ENCODE assay signal across 8 mouse cellular contexts in the genomic region with DNA sequence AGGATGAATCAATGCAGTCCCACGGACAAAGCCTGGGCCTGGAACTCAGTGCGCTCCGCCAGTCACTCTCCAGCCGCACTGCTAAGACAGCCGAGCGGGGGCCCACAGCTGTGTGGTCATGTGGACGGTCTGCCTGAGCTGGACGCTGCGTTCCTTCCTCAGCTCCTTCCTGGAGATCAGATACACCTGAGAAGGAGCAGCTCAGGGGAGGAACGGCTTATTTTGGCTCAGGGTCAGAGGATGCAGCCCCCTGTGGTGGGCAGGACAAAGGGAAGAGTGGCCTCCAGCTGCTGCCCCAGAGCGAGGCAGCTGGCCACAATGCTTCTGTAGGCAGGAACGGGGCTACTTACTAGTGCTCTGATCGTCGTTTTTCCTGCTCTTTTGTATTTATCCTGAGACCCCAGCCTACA. TPM values are rescaled to one million over a fixed set of nuclear protein-coding genes. Genes with fewer than 3 reads are reported as not detected.
A peak's percentile ranks its signal among the peaks of the same experiment; 100 is the strongest.
DNase-seq lines count a peak whose midpoint lies in the region; ATAC-seq and TF ChIP-seq lines count a peak whose summit lies in the region.

No protein-coding gene starts in this region.

- peak overlapping the region; percentile 41; the same call in 1 of the 2 replicates for H3K9ac ChIP-seq in forebrain, embryonic 14.5 days (ENCODE audit: low read length)
- no peak overlapping the region for H3K9ac ChIP-seq in liver, embryonic 13.5 days

- no peak for TF ChIP-seq CTCF in E14TG2a.4 (conservative IDR thresholded peaks at IDR 0.05; ENCODE audit: low read length)

- H3K4me2 ChIP-seq in forebrain, embryonic 14.5 days (ENCODE audit: low read length) = peak overlapping the region; percentile 37
- H3K4me2 ChIP-seq in liver, embryonic 13.5 days = peak overlapping the region; percentile 23; the same call in 1 of the 2 replicates

- no peaks in the 10 kb centered on the region for H3K9me3 ChIP-seq in E14TG2a.4 (ENCODE audit: low read length)
- H3K9me3 ChIP-seq in forebrain, embryonic 14.5 days (replicated peaks; ENCODE audit: control insufficient read depth, low read length) = no peaks in the 10 kb centered on the region
- H3K9me3 ChIP-seq in liver, embryonic 13.5 days (replicated peaks) = no peaks in the 10 kb centered on the region

- ATAC-seq in forebrain, embryonic 14.5 days = peak; percentile 40; the same call in 1 of the 2 replicates
- no peak for ATAC-seq in liver, embryonic 13.5 days (ENCODE audit: low read depth)

- H3K36me3 ChIP-seq in E14TG2a.4 (ENCODE audit: insufficient read depth, low read length) = no peaks in the 10 kb centered on the region
- no peaks in the 10 kb centered on the region for H3K36me3 ChIP-seq in forebrain, embryonic 14.5 days (ENCODE audit: control insufficient read depth, insufficient read depth, low read length)
- no peaks in the 10 kb centered on the region for H3K36me3 ChIP-seq in liver, embryonic 13.5 days

- 8% methylated on average over 14 of the region's 14 CpGs for WGBS in forebrain, embryonic 14.5 days
- 32% methylated on average over 14 of the region's 14 CpGs for WGBS in liver, embryonic 13.5 days (ENCODE audit: insufficient replicate concordance)

- H3K27ac ChIP-seq in forebrain, embryonic 14.5 days (ENCODE audit: low read depth, low read length) = no peak overlapping the region
- no peak overlapping the region for H3K27ac ChIP-seq in liver, embryonic 13.5 days

- peaks cover 32% of the 10 kb centered on the region for H3K4me1 ChIP-seq in E14TG2a.4 (replicated peaks; ENCODE audit: low read depth, low read length)
- H3K4me1 ChIP-seq in forebrain, embryonic 14.5 days (ENCODE audit: control insufficient read depth, insufficient read depth, low read length) = peaks cover 21% of the 10 kb centered on the region
- H3K4me1 ChIP-seq in liver, embryonic 13.5 days (replicated peaks) = no peaks in the 10 kb centered on the region

- DNase-seq in gastrocnemius, postnatal 10 days = peak; percentile 12
- no peak for DNase-seq in gastrocnemius, adult 18-20 months (ENCODE audit: low spot score)
- peak; percentile 44 for DNase-seq in forebrain, embryonic 14.5 days (ENCODE audit: low spot score)
- no peak for DNase-seq in liver, embryonic 13.5 days
- DNase-seq in spleen, postnatal 14 days (ENCODE audit: low spot score in 2 of 2) = no peak
- DNase-seq in ovary, postnatal 36 days (ENCODE audit: low spot score) = no peak
- DNase-seq in layer of hippocampus, adult 9-10 months (ENCODE audit: low spot score) = no peak

- peak overlapping the region; percentile 57 for H3K4me3 ChIP-seq in E14TG2a.4 (replicated peaks; ENCODE audit: low read length)
- H3K4me3 ChIP-seq in forebrain, embryonic 14.5 days (ENCODE audit: low read depth, low read length) = no peak overlapping the region
- no peak overlapping the region for H3K4me3 ChIP-seq in liver, embryonic 13.5 days (replicated peaks)

- H3K27me3 ChIP-seq in E14TG2a.4 (ENCODE audit: insufficient read depth, low read length) = 0 out of 2 replicates have a peak, but pooled peaks cover 4% of the 10 kb centered on the region
- H3K27me3 ChIP-seq in forebrain, embryonic 14.5 days (replicated peaks; ENCODE audit: control insufficient read depth, insufficient read depth, low read length) = no peaks in the 10 kb centered on the region
- no peaks in the 10 kb centered on the region for H3K27me3 ChIP-seq in liver, embryonic 13.5 days

RNA-seq across cellular contexts. Expression of gene Xrcc2, which starts 51.0 kb away (rescaled TPM):
- total RNA-seq in gastrocnemius, postnatal 10 days (2021) = 1 to 10 TPM; 2.9 to 4.4 TPM
- total RNA-seq in gastrocnemius, adult 18-20 months (2021) = 1 to 10 TPM; 3.0 to 3.9 TPM
- polyA plus RNA-seq in forebrain, embryonic 14.5 days (2014; fragmentation: Nextera tagmentation; extraction: Ambion mirVana) = 4.2 and 4.5 TPM in 2 replicates
- 4.3 and 4.5 TPM in 2 replicates for polyA plus RNA-seq in liver, embryonic 13.5 days (2015; fragmentation: Nextera tagmentation; extraction: Ambion mirVana)

Comparison
In these comparisons a context has a peak if more than half of its experiments do, and no peak if none do; other contexts are left out.
1. DNase-seq: peak in gastrocnemius, postnatal 10 days (single experiment) and forebrain, embryonic 14.5 days (single experiment); none in gastrocnemius, adult 18-20 months (single experiment), liver, embryonic 13.5 days (single experiment), spleen, postnatal 14 days (0 of 2), ovary, postnatal 36 days (single experiment) and layer of hippocampus, adult 9-10 months (single experiment).